Mouse (Mus musculus) hindbrain, embryonic 13.5 days (tissue): ENCODE measurements around the gene 8030474K03Rik. TPM values are rescaled to one million over a fixed set of nuclear protein-coding genes. Genes with fewer than 3 reads are reported as not detected.
"Not testable (repeated sequence)": the region's sequence is repeated elsewhere in the genome, so short reads cannot be mapped to it uniquely, and the experiment has no call there.

Experiments
- ATAC-seq: fragments of 200-750 bp; cut with Nextera tagmentation; 2 replicates; pipeline ENCODE4 v1.8.0; 2017; ENCODE audit warnings: moderate TSS enrichment; ENCODE audit not compliant: low FRiP score
- H3K27ac ChIP-seq: fragments of 300-500 bp; sonication (generic); 2 replicates; pipeline ENCODE4 v1.5.1; 2015; ENCODE audit warnings: inconsistent platforms, mild to moderate bottlenecking, moderate library complexity
- H3K27me3 ChIP-seq: fragments of 300-500 bp; sonication (generic); 2 replicates; pipeline ENCODE4 v1.6.1; 2015; ENCODE audit warnings: mild to moderate bottlenecking, inconsistent platforms
- H3K36me3 ChIP-seq: fragments of 300-500 bp; sonication (generic); 2 replicates; pipeline ENCODE4 v1.6.1; 2015; ENCODE audit warnings: mild to moderate bottlenecking, inconsistent platforms
- H3K4me1 ChIP-seq: fragments of 300-500 bp; sonication (generic); replicated peaks from 2 replicates; pipeline ENCODE4 v1.6.1; 2015; ENCODE audit warnings: inconsistent platforms
- H3K4me2 ChIP-seq: fragments of 300-500 bp; sonication (generic); 2 replicates; pipeline ENCODE4 v1.6.1; 2015; ENCODE audit warnings: inconsistent platforms, mild to moderate bottlenecking, moderate library complexity
- H3K4me3 ChIP-seq: fragments of 300-500 bp; sonication (generic); 2 replicates; pipeline ENCODE4 v1.5.1; 2015; ENCODE audit warnings: mild to moderate bottlenecking, inconsistent platforms
- H3K9ac ChIP-seq: fragments of 300-500 bp; sonication (generic); 2 replicates; pipeline ENCODE4 v1.6.1; 2015; ENCODE audit warnings: mild to moderate bottlenecking, inconsistent platforms
- H3K9me3 ChIP-seq: fragments of 300-500 bp; sonication (generic); 2 replicates; pipeline ENCODE4 v1.6.1; 2016; ENCODE audit warnings: inconsistent platforms
- WGBS: fragments of 180-500 bp; shearing (Covaris S2); methylation state at CpG from one replicate; pipeline ENCODE4 v1.1.7; 2015; 5-methylcytosine and 5-hydroxymethylcytosine counted together
- polyA plus RNA-seq: library from polyadenylated mRNA; unstranded; fragments of >200 nt; fragmentation: Nextera tagmentation; extraction: Ambion mirVana; gene quantifications from 2 replicates; pipeline ENCODE4 v1.2.1, GENCODE M21; 2015

8030474K03Rik gene
- polyA plus RNA-seq, 1 experiment from 2014 or later: 0.16 TPM

- H3K4me1 ChIP-seq, ATAC-seq, H3K9me3 ChIP-seq, H3K4me3 ChIP-seq, H3K4me2 ChIP-seq, H3K9ac ChIP-seq, H3K36me3 ChIP-seq, H3K27ac ChIP-seq: not testable (repeated sequence)
- peaks cover 14% of the 10 kb centered on the region; the same call in 1 of the 2 replicates for H3K27me3 ChIP-seq
These were observed 25.5 kb downstream of the 8030474K03Rik start for GRCm38 (mm10) chrX:101819980-101820379.

- H3K36me3 ChIP-seq: no peaks in the 10 kb centered on the region
- no peaks in the 10 kb centered on the region for H3K9me3 ChIP-seq
- peaks cover 74% of the 10 kb centered on the region for H3K27me3 ChIP-seq
- no peak overlapping the region for H3K9ac ChIP-seq
- H3K27ac ChIP-seq: no peak overlapping the region
- no peak overlapping the region for H3K4me3 ChIP-seq
- H3K4me2 ChIP-seq: no peak overlapping the region
- 44% methylated on average over 5 of the region's 5 CpGs for WGBS
- ATAC-seq: no peak
- H3K4me1 ChIP-seq: peaks cover 5% of the 10 kb centered on the region; the same call in 1 of the 2 replicates
These were observed 52.8 kb downstream of the 8030474K03Rik start for GRCm38 (mm10) chrX:101847191-101847795.

Other genes starting within 250 kb of the 8030474K03Rik start
- gene Ogt, start 154.6 kb upstream of the 8030474K03Rik start, polyA plus RNA-seq: 194 and 197 TPM in 2 replicates
- gene Cxcr3, start 60.4 kb upstream of the 8030474K03Rik start, polyA plus RNA-seq: 0.22 and 0.27 TPM in 2 replicates
- 0.10 TPM in 1 of 2 replicates, not detected in the other for gene Gm4779, start 233 bp upstream of the 8030474K03Rik start, polyA plus RNA-seq
- gene Nhsl2, start 54.7 kb downstream of the 8030474K03Rik start, polyA plus RNA-seq: 5.2 and 7.1 TPM in 2 replicates